Mouse (Mus musculus) megakaryocyte, embryonic 14.5 days (primary cell): ENCODE data around the gene Snx20.

Experiments used
- FLI1 ChIP-seq: IDR thresholded peaks from 2 replicates; pipeline ENCODE4 v1.6.1; 2012; ENCODE audit warnings: low read length, inconsistent platforms, mixed read lengths
- GATA1 ChIP-seq: IDR thresholded peaks from 3 replicates; pipeline ENCODE4 v1.6.1; 2012; ENCODE audit warnings: mixed read lengths, low read length, inconsistent platforms, borderline replicate concordance

DNA sequence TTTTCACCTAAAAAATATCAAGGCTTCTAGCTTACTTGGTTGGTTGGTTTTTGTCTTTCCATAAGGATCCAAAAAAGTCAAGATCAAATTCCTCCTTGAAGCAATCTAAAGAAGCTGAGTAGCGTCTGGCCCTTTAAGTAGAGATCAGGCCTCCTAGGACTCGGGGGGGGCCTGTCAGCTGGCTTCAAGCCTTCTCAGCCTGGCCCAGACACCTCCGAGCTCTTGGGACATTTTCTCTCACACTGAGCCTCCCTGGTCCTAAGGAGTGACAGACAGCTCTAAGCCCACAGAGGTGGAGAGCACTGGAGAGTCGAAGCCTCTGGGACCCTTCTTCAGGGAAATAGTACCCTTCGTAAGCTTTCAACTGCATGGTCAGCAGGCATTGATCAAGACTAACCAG, 37.4 kb downstream of the Snx20 start:
- TF ChIP-seq GATA1 = no peak
- TF ChIP-seq FLI1 = no peak
